Mouse (Mus musculus) lung, embryonic 15.5 days (tissue): ENCODE data around the gene Trim30b. TPM values are rescaled to one million over a fixed set of nuclear protein-coding genes. Genes with fewer than 3 reads are reported as not detected.
"Not testable (repeated sequence)": the region's sequence is repeated elsewhere in the genome, so short reads cannot be mapped to it uniquely, and the experiment has no call there.

ENCODE experiments used
- ATAC-seq: fragments of 200-750 bp; cut with Nextera tagmentation; 2 replicates; pipeline ENCODE4 v1.8.0; 2017; ENCODE audit warnings: moderate number of reproducible peaks, borderline replicate concordance; ENCODE audit not compliant: low FRiP score, low TSS enrichment; ENCODE audit errors: extremely low read depth
- H3K27ac ChIP-seq: fragments of 300-500 bp; sonication (generic); 2 replicates; pipeline ENCODE4 v1.5.1; 2015; ENCODE audit warnings: moderate library complexity, mild to moderate bottlenecking, inconsistent platforms
- H3K27me3 ChIP-seq: fragments of 300-500 bp; sonication (generic); 2 replicates; pipeline ENCODE4 v1.6.1; 2015; ENCODE audit warnings: inconsistent platforms
- H3K36me3 ChIP-seq: fragments of 300-500 bp; sonication (generic); 2 replicates; pipeline ENCODE4 v1.6.1; 2015; ENCODE audit warnings: inconsistent platforms
- H3K4me1 ChIP-seq: fragments of 300-500 bp; sonication (generic); 2 replicates; pipeline ENCODE4 v1.6.1; 2015; ENCODE audit warnings: inconsistent platforms
- H3K4me2 ChIP-seq: fragments of 300-500 bp; sonication (generic); 2 replicates; pipeline ENCODE4 v1.6.1; 2015; ENCODE audit warnings: inconsistent platforms, mild to moderate bottlenecking, moderate library complexity
- H3K4me3 ChIP-seq: fragments of 300-500 bp; sonication (generic); 2 replicates; pipeline ENCODE4 v1.5.1; 2015; ENCODE audit warnings: mild to moderate bottlenecking, inconsistent platforms
- H3K9ac ChIP-seq: fragments of 300-500 bp; sonication (generic); 2 replicates; pipeline ENCODE4 v1.6.1; 2015; ENCODE audit warnings: inconsistent platforms
- H3K9me3 ChIP-seq: fragments of 300-500 bp; sonication (generic); 2 replicates; pipeline ENCODE4 v1.6.1; 2016; ENCODE audit warnings: inconsistent platforms
- WGBS: fragments of 180-500 bp; shearing (Covaris S2); methylation state at CpG from one replicate; pipeline ENCODE4 v1.1.7; 2015; 5-methylcytosine and 5-hydroxymethylcytosine counted together
- polyA plus RNA-seq: library from polyadenylated mRNA; unstranded; fragments of >200 nt; fragmentation: Nextera tagmentation; extraction: Ambion mirVana; gene quantifications from 2 replicates; pipeline ENCODE4 v1.2.1, GENCODE M21; 2015

The Trim30b gene
- polyA plus RNA-seq, 1 experiment from 2014 or later, result 0.09 TPM

DNA sequence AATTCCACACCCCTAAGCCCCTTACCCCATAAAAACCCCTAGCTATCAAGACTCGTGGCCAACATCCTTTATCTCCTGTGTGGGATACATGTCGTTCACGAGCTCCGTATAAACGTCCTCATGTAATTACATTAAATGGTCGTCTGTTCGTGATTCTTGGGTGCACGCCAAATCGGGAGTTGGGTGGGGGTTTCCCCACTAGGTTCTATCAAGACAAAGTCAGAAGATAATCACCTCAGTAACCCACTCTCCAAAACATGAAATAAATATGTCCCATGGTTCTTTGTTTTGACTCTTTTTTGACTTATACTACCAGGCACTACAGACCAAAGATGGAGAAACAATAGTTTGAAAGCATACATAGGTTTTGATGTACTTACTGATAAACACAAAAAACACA lies 47.7 kb downstream of the Trim30b start:
- Histone ChIP-seq H3K9me3 (no peaks in the 10 kb centered on the region), H3K27ac (no peak overlapping the region), H3K27me3 (no peaks in the 10 kb centered on the region), H3K9ac (no peak overlapping the region), H3K4me3 (no peak overlapping the region), H3K4me2 (no peak overlapping the region), H3K4me1 (no peaks in the 10 kb centered on the region), H3K36me3 (no peaks in the 10 kb centered on the region)
- WGBS, result 58% methylated on average over 9 of the region's 9 CpGs
- ATAC-seq, result no peak

DNA sequence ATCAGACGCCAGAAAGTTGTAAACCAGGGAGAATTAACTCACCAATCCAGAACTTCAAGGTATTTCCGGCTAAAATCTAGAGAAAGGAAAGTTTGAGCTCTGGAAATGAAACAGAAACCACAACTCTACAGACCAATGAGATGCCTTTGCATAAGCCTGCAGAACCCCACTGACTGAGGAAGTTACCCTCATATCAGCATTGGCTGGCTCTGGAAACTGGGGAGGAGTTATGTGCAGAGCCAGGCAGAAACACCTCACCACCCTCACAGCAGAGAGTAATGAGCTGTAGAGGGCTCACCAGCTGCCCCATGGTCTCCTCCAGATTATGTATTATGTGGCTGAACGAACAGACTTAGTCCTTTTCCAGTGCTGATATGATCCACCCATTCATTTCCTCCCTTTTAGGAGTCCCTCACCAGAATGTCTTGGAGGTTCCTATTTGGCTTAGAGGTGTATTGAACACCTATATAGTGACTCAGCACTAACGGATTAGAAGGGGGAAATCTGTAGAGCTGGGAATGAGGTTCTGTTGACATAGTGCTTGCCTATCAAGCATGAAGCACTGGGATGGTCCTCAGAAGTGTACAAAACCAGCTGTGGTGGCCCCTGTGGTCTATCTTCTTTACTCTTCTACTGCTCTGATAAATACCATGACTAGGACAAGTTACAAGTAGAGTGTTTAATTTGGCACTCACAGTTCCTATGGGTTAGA lies 54.2 kb downstream of the Trim30b start, which contains the start of gene Trim12a:
Gene Trim12a, minus strand, starts transcription at position 98 of the 712 bp plus-strand sequence.
- WGBS, result 16% methylated on average over 4 of the region's 4 CpGs
- not testable (repeated sequence) for H3K36me3 ChIP-seq, H3K4me1 ChIP-seq, H3K27me3 ChIP-seq, H3K27ac ChIP-seq, H3K9me3 ChIP-seq
- ATAC-seq, result peak; percentile 89
- Histone ChIP-seq H3K4me2 (peak within 1 kb of the TSS; percentile 54), H3K9ac (peak within 1 kb of the TSS; percentile 37), H3K4me3 (peak within 1 kb of the TSS; percentile 48)

DNA sequence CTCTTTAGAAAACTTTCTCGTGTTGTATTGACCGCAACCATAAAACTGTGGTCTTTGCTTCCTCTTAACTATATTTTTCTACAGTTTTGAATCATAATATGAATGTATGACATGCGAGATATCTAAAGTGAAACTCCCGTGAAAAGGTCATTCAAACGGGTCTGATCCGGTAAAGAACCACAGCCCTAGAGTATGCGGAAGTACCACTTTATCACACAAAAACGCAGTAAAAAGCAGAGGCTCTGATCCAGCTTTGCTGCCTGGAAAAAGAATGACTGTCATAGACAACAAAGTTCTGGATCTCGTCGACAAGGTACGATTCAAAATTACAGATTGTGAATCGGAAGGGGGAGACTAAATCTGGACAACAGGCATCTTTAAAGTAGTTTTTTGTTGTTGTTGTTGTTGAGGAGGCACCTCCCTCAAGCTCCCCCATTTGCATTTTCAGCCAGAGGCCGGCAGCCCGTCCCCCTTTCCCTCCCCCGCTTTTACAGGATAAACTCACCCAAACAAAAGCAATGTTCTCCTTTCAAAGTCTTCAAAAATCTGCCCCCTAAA lies 54.8 kb downstream of the Trim30b start:
- peak overlapping the region; percentile 37 for H3K9ac ChIP-seq
- 10% methylated on average over 15 of the region's 15 CpGs for WGBS
- H3K4me3 ChIP-seq, result peak overlapping the region; percentile 48
- H3K9me3 ChIP-seq, result no peaks in the 10 kb centered on the region
- ATAC-seq, result peak; percentile 59; the same call in 1 of the 2 replicates
- H3K36me3 ChIP-seq, result no peaks in the 10 kb centered on the region
- no peaks in the 10 kb centered on the region for H3K4me1 ChIP-seq
- no peaks in the 10 kb centered on the region for H3K27me3 ChIP-seq
- no peak overlapping the region for H3K27ac ChIP-seq
- H3K4me2 ChIP-seq, result peak overlapping the region; percentile 54

Other genes with a start within 250 kb of the Trim30b start
- not detected in 2 replicates for gene Ubqln5, start 240.1 kb downstream of the Trim30b start, polyA plus RNA-seq
- gene Olfr643, start 232.5 kb downstream of the Trim30b start, polyA plus RNA-seq, result not detected in 2 replicates
- gene Ubqln3, start 226.6 kb downstream of the Trim30b start, polyA plus RNA-seq, result not detected in 2 replicates
- not detected in 2 replicates for gene Ubqlnl, start 219.3 kb downstream of the Trim30b start, polyA plus RNA-seq
- gene Olfm5, start 205.1 kb downstream of the Trim30b start, polyA plus RNA-seq, result not detected in 2 replicates
- gene Olfr648, start 186.5 kb downstream of the Trim30b start, polyA plus RNA-seq, result 0.12 and 0.20 TPM in 2 replicates
- not detected in 2 replicates for gene Olfr649, start 173.9 kb downstream of the Trim30b start, polyA plus RNA-seq
- 0.75 and 0.98 TPM in 2 replicates for gene Trim6, start 151.1 kb downstream of the Trim30b start, polyA plus RNA-seq
- 1.9 and 2.3 TPM in 2 replicates for gene Trim34a, start 125.4 kb downstream of the Trim30b start, polyA plus RNA-seq
- gene Trim5, start 81.8 kb downstream of the Trim30b start, polyA plus RNA-seq, result 0.26 and 0.31 TPM in 2 replicates
- 4.2 and 5.6 TPM in 2 replicates for gene Trim12a, start 54.4 kb downstream of the Trim30b start, polyA plus RNA-seq
- 0.10 TPM in 1 of 2 replicates, not detected in the other for gene Trim34b, start 40.4 kb downstream of the Trim30b start, polyA plus RNA-seq
- gene Trim12c, start 16.5 kb downstream of the Trim30b start, polyA plus RNA-seq, result 2.0 and 2.3 TPM in 2 replicates
- gene Trim30c, start 31.0 kb upstream of the Trim30b start, polyA plus RNA-seq, result 0.22 and 0.26 TPM in 2 replicates
- 1.0 and 1.9 TPM in 2 replicates for gene Trim30a, start 95.3 kb upstream of the Trim30b start, polyA plus RNA-seq
- gene Trim30d, start 138.0 kb upstream of the Trim30b start, polyA plus RNA-seq, result 0.55 and 0.76 TPM in 2 replicates
- not detected in 2 replicates for gene Olfr651, start 180.2 kb upstream of the Trim30b start, polyA plus RNA-seq
- not detected in 2 replicates for gene Olfr652, start 191.0 kb upstream of the Trim30b start, polyA plus RNA-seq
- not detected in 2 replicates for gene Olfr653, start 207.4 kb upstream of the Trim30b start, polyA plus RNA-seq
- gene Olfr654, start 217.1 kb upstream of the Trim30b start, polyA plus RNA-seq, result not detected in 2 replicates
- gene Olfr655, start 231.9 kb upstream of the Trim30b start, polyA plus RNA-seq, result not detected in 2 replicates
- not detected in 2 replicates for gene Olfr656, start 244.1 kb upstream of the Trim30b start, polyA plus RNA-seq